Comparison of ENCODE assay signal across 9 mouse cellular contexts in genomic region chr11:102752896-102753590, GRCm38 (mm10). TPM values are rescaled to one million over a fixed set of nuclear protein-coding genes. Genes with fewer than 3 reads are reported as not detected.
A peak's percentile ranks its signal among the peaks of the same experiment; 100 is the strongest.
DNase-seq lines count a peak whose midpoint lies in the region; ATAC-seq and TF ChIP-seq lines count a peak whose summit lies in the region.
"Had no signal": no experiment of that assay in that cellular context is flagged by ENCODE, and none has a peak within 500 bp of the region (broad histone marks: within the 10 kb centered on the region; RNA-seq: fewer than 3 reads in every experiment).

No protein-coding gene starts in this region.

- H3K4me2 ChIP-seq in kidney, embryonic 14.5 days (replicated peaks; ENCODE audit: low read depth, low read length), result no peak overlapping the region
- H3K4me2 ChIP-seq in forebrain, embryonic 13.5 days, result no peak overlapping the region
- no peak overlapping the region for H3K4me2 ChIP-seq in midbrain, postnatal 0 days (ENCODE audit: low read depth, low read length, poor library complexity, severe bottlenecking)

- H3K4me1 ChIP-seq in kidney, embryonic 14.5 days (ENCODE audit: control insufficient read depth, insufficient read depth, low read length), result peaks cover 9% of the 10 kb centered on the region
- peaks cover 32% of the 10 kb centered on the region for H3K4me1 ChIP-seq in forebrain, embryonic 13.5 days
- H3K4me1 ChIP-seq in midbrain, postnatal 0 days (ENCODE audit: insufficient read depth, low read length), result peaks cover 11% of the 10 kb centered on the region

- H3K9ac ChIP-seq in kidney, embryonic 14.5 days (ENCODE audit: low read depth, low read length), result no peak overlapping the region
- no peak overlapping the region for H3K9ac ChIP-seq in forebrain, embryonic 13.5 days
- H3K9ac ChIP-seq in midbrain, postnatal 0 days (replicated peaks; ENCODE audit: low read length, poor library complexity, severe bottlenecking), result no peak overlapping the region

- H3K27me3 ChIP-seq in kidney, embryonic 14.5 days (ENCODE audit: control insufficient read depth, insufficient read depth, low read length), result no peaks in the 10 kb centered on the region
- no peaks in the 10 kb centered on the region for H3K27me3 ChIP-seq in forebrain, embryonic 13.5 days
- H3K27me3 ChIP-seq in midbrain, postnatal 0 days (ENCODE audit: insufficient read depth, low read length), result no peaks in the 10 kb centered on the region

- H3K27ac ChIP-seq in kidney, embryonic 14.5 days (ENCODE audit: low read depth, low read length), result no peak overlapping the region
- H3K27ac ChIP-seq in forebrain, embryonic 13.5 days, result peak overlapping the region; percentile 31; the same call in 1 of the 2 replicates
- no peak overlapping the region for H3K27ac ChIP-seq in midbrain, postnatal 0 days (ENCODE audit: low read depth, low read length)

- no peaks in the 10 kb centered on the region for H3K9me3 ChIP-seq in kidney, embryonic 14.5 days (ENCODE audit: control insufficient read depth, low read length)
- no peaks in the 10 kb centered on the region for H3K9me3 ChIP-seq in forebrain, embryonic 13.5 days (replicated peaks)
- no peaks in the 10 kb centered on the region for H3K9me3 ChIP-seq in midbrain, postnatal 0 days (ENCODE audit: low read length)

- WGBS in kidney, embryonic 14.5 days, result 75% methylated on average over 13 of the region's 13 CpGs
- WGBS in forebrain, embryonic 13.5 days, result 67% methylated on average over 13 of the region's 13 CpGs
- WGBS in midbrain, postnatal 0 days, result 66% methylated on average over 13 of the region's 13 CpGs

- ATAC-seq in kidney, embryonic 14.5 days (ENCODE audit: low FRiP score, low TSS enrichment), result no peak
- ATAC-seq in forebrain, embryonic 13.5 days, result no peak
- 0 out of 2 replicates have a peak, but pooled peaks have one; percentile 16 for ATAC-seq in midbrain, postnatal 0 days (ENCODE audit: low FRiP score)

- peak; percentile 24 for DNase-seq in kidney, postnatal 10 days
- peak; percentile 54 to 61 for DNase-seq in cerebellum, postnatal 10 days
- no peak for DNase-seq in midbrain, postnatal 0 days (ENCODE audit: low spot score)
- DNase-seq in lung, adult 18-20 months, result no peak
- no peak for DNase-seq in kidney, postnatal 4 days
- DNase-seq in kidney, adult 8-10 months, result no peak
- DNase-seq: heart, postnatal 4 days had no signal

- TF ChIP-seq CTCF in midbrain, postnatal 0 days (IDR thresholded peaks at IDR 0.05), result no peak

- H3K36me3 ChIP-seq in kidney, embryonic 14.5 days (ENCODE audit: control insufficient read depth, insufficient read depth, low read length), result no peaks in the 10 kb centered on the region
- H3K36me3 ChIP-seq in forebrain, embryonic 13.5 days (ENCODE audit: poor library complexity, severe bottlenecking), result no peaks in the 10 kb centered on the region
- no peaks in the 10 kb centered on the region for H3K36me3 ChIP-seq in midbrain, postnatal 0 days (ENCODE audit: insufficient read depth, low read length)

- H3K4me3 ChIP-seq in kidney, embryonic 14.5 days (ENCODE audit: low read length), result no peak overlapping the region
- H3K4me3 ChIP-seq in forebrain, embryonic 13.5 days, result no peak overlapping the region
- no peak overlapping the region for H3K4me3 ChIP-seq in midbrain, postnatal 0 days (ENCODE audit: low read depth, low read length)

RNA-seq across cellular contexts. Expression of gene Adam11, which starts 8.2 kb away (rescaled TPM):
- polyA plus RNA-seq in kidney, embryonic 14.5 days (2014; fragmentation: Nextera tagmentation; extraction: Ambion mirVana), result 3.5 and 7.8 TPM in 2 replicates
- 16.1 and 22.6 TPM in 2 replicates for polyA plus RNA-seq in forebrain, embryonic 13.5 days (2015; fragmentation: Nextera tagmentation; extraction: Ambion mirVana)
- total RNA-seq in midbrain, postnatal 0 days (2014; rRNA removed), result 43.8 and 46.9 TPM in 2 replicates
- 21.5 and 22.3 TPM in 2 replicates for polyA plus RNA-seq in midbrain, postnatal 0 days (2015; fragmentation: Nextera tagmentation; extraction: Ambion mirVana)

RNA-seq across cellular contexts. Expression of gene Ccdc43, which starts 55.5 kb away (rescaled TPM):
- polyA plus RNA-seq in kidney, embryonic 14.5 days (2014; fragmentation: Nextera tagmentation; extraction: Ambion mirVana), result 52.7 and 55.4 TPM in 2 replicates
- 45.8 and 46.3 TPM in 2 replicates for polyA plus RNA-seq in forebrain, embryonic 13.5 days (2015; fragmentation: Nextera tagmentation; extraction: Ambion mirVana)
- 23.9 and 31.0 TPM in 2 replicates for total RNA-seq in midbrain, postnatal 0 days (2014; rRNA removed)
- polyA plus RNA-seq in midbrain, postnatal 0 days (2015; fragmentation: Nextera tagmentation; extraction: Ambion mirVana), result 33.8 and 35.1 TPM in 2 replicates

Comparison
In these comparisons a context has a peak if more than half of its experiments do, and no peak if none do; other contexts are left out.
1. DNase-seq: peak in kidney, postnatal 10 days (single experiment) and cerebellum, postnatal 10 days (2 of 2); none in midbrain, postnatal 0 days (single experiment), lung, adult 18-20 months (0 of 2), kidney, postnatal 4 days (0 of 2) and kidney, adult 8-10 months (0 of 2).